Mouse (Mus musculus) midbrain, embryonic 15.5 days (tissue): ENCODE data around the gene Pgap1. TPM values are rescaled to one million over a fixed set of nuclear protein-coding genes. Genes with fewer than 3 reads are reported as not detected.

Experiments used
- ATAC-seq: fragments of 200-750 bp; cut with Nextera tagmentation; replicated peaks from 2 replicates; pipeline ENCODE4 v1.8.0; 2017; ENCODE audit warnings: moderate TSS enrichment
- H3K27ac ChIP-seq: fragments of 300-500 bp; sonication (generic); 2 replicates; pipeline ENCODE4 v1.5.1; 2015; ENCODE audit warnings: mild to moderate bottlenecking, inconsistent platforms
- H3K27me3 ChIP-seq: fragments of 300-500 bp; sonication (generic); replicated peaks from 2 replicates; pipeline ENCODE4 v1.6.1; 2015; ENCODE audit warnings: inconsistent platforms
- H3K36me3 ChIP-seq: fragments of 300-500 bp; sonication (generic); replicated peaks from 2 replicates; pipeline ENCODE4 v1.6.1; 2015; ENCODE audit warnings: inconsistent platforms
- H3K4me1 ChIP-seq: fragments of 300-500 bp; sonication (generic); 2 replicates; pipeline ENCODE4 v1.6.1; 2015; ENCODE audit warnings: inconsistent platforms
- H3K4me2 ChIP-seq: fragments of 300-500 bp; sonication (generic); 2 replicates; pipeline ENCODE4 v1.6.1; 2015; ENCODE audit warnings: inconsistent platforms, mild to moderate bottlenecking, moderate library complexity
- H3K4me3 ChIP-seq: fragments of 300-500 bp; sonication (generic); 2 replicates; pipeline ENCODE4 v1.5.1; 2015; ENCODE audit warnings: mild to moderate bottlenecking, inconsistent platforms
- H3K9ac ChIP-seq: fragments of 300-500 bp; sonication (generic); 2 replicates; pipeline ENCODE4 v1.6.1; 2015; ENCODE audit warnings: mild to moderate bottlenecking, inconsistent platforms
- H3K9me3 ChIP-seq: fragments of 300-500 bp; sonication (generic); 2 replicates; pipeline ENCODE4 v1.6.1; 2016; ENCODE audit warnings: inconsistent platforms
- WGBS: fragments of 180-500 bp; shearing (Covaris S2); methylation state at CpG from one replicate; pipeline ENCODE4 v1.1.7; 2015; ENCODE audit warnings: mixed read lengths; 5-methylcytosine and 5-hydroxymethylcytosine counted together
- polyA plus RNA-seq: library from polyadenylated mRNA; unstranded; fragments of >200 nt; fragmentation: Nextera tagmentation; extraction: Ambion mirVana; gene quantifications from 2 replicates; pipeline ENCODE4 v1.2.1, GENCODE M21; 2015

Pgap1 gene
- 29.5 and 33.6 TPM in 2 replicates for polyA plus RNA-seq

- H3K4me1 ChIP-seq = peaks cover 23% of the 10 kb centered on the region
- H3K27ac ChIP-seq = peak within 1 kb of the TSS; percentile 92
- peak within 1 kb of the TSS; percentile 91 for H3K4me3 ChIP-seq
- H3K27me3 ChIP-seq = no peaks in the 10 kb centered on the region
- H3K9ac ChIP-seq = peak within 1 kb of the TSS; percentile 90
- no peaks in the 10 kb centered on the region for H3K36me3 ChIP-seq
- H3K4me2 ChIP-seq = peak within 1 kb of the TSS; percentile 69
- WGBS = under 1% methylated on average over 56 of the region's 59 CpGs
- H3K9me3 ChIP-seq = no peaks in the 10 kb centered on the region
- ATAC-seq = peak; percentile 99
These were observed at the start of gene Pgap1 for GRCm38 (mm10) chr1:54557301-54558229. TSS of gene Pgap1 (minus strand) at chr1:54557684.

- 69% methylated on average over 1 of the region's 1 CpGs for WGBS
- ATAC-seq = no peak
These were observed 49.5 kb upstream of the Pgap1 start for GRCm38 (mm10) chr1:54606936-54607335.

GRCm38 (mm10) chr1:54601692-54602091 lies 44.2 kb upstream of the Pgap1 start:
- WGBS = 97% methylated on average over 9 of the region's 9 CpGs
- H3K9me3 ChIP-seq = no peaks in the 10 kb centered on the region; the same call in 1 of the 2 replicates
- H3K27ac ChIP-seq = no peak overlapping the region
- no peak overlapping the region for H3K9ac ChIP-seq
- no peaks in the 10 kb centered on the region for H3K27me3 ChIP-seq
- H3K4me3 ChIP-seq = no peak overlapping the region
- H3K4me1 ChIP-seq = no peaks in the 10 kb centered on the region
- H3K36me3 ChIP-seq = no peaks in the 10 kb centered on the region
- no peak overlapping the region for H3K4me2 ChIP-seq
- ATAC-seq = no peak

More at GRCm38 (mm10) chr1:54606936-54607335, 49.5 kb upstream of the Pgap1 start:
- Histone ChIP-seq H3K4me3 (no peak overlapping the region), H3K4me1 (no peaks in the 10 kb centered on the region), H3K4me2 (no peak overlapping the region), H3K36me3 (no peaks in the 10 kb centered on the region), H3K9me3 (no peaks in the 10 kb centered on the region), H3K9ac (no peak overlapping the region), H3K27me3 (no peaks in the 10 kb centered on the region), H3K27ac (no peak overlapping the region)

GRCm38 (mm10) chr1:54600275-54600674 lies 42.8 kb upstream of the Pgap1 start:
- Histone ChIP-seq H3K27ac (no peak overlapping the region), H3K4me2 (no peak overlapping the region), H3K9ac (no peak overlapping the region), H3K4me1 (no peaks in the 10 kb centered on the region), H3K9me3 (no peaks in the 10 kb centered on the region; the same call in 1 of the 2 replicates), H3K27me3 (no peaks in the 10 kb centered on the region), H3K36me3 (no peaks in the 10 kb centered on the region), H3K4me3 (no peak overlapping the region)
- ATAC-seq = no peak
- 85% methylated on average over 1 of the region's 1 CpGs for WGBS

GRCm38 (mm10) chr1:54597594-54598217 lies 40.2 kb upstream of the Pgap1 start:
- Histone ChIP-seq H3K4me2 (no peak overlapping the region), H3K27ac (no peak overlapping the region), H3K9me3 (no peaks in the 10 kb centered on the region; the same call in 1 of the 2 replicates), H3K36me3 (no peaks in the 10 kb centered on the region), H3K4me3 (no peak overlapping the region), H3K9ac (no peak overlapping the region), H3K27me3 (no peaks in the 10 kb centered on the region), H3K4me1 (no peaks in the 10 kb centered on the region)
- WGBS = 86% methylated on average over 4 of the region's 4 CpGs
- ATAC-seq = no peak

- 86% methylated on average over 2 of the region's 2 CpGs for WGBS
These were observed 38.7 kb upstream of the Pgap1 start for GRCm38 (mm10) chr1:54596151-54596550.

GRCm38 (mm10) chr1:54587076-54587475 lies 29.6 kb upstream of the Pgap1 start:
- Histone ChIP-seq H3K9me3 (no peaks in the 10 kb centered on the region), H3K4me2 (no peak overlapping the region), H3K27ac (no peak overlapping the region), H3K4me3 (no peak overlapping the region), H3K36me3 (no peaks in the 10 kb centered on the region), H3K27me3 (no peaks in the 10 kb centered on the region), H3K4me1 (peaks cover 6% of the 10 kb centered on the region; the same call in 1 of the 2 replicates), H3K9ac (no peak overlapping the region)
- whole genome bisulfite sequencing = 93% methylated on average over 5 of the region's 5 CpGs
- no peak for ATAC-seq

More at GRCm38 (mm10) chr1:54596151-54596550, 38.7 kb upstream of the Pgap1 start:
- Histone ChIP-seq H3K27ac (no peak overlapping the region), H3K9me3 (no peaks in the 10 kb centered on the region; the same call in 1 of the 2 replicates), H3K4me1 (no peaks in the 10 kb centered on the region), H3K4me3 (no peak overlapping the region), H3K27me3 (no peaks in the 10 kb centered on the region), H3K36me3 (no peaks in the 10 kb centered on the region), H3K9ac (no peak overlapping the region), H3K4me2 (no peak overlapping the region)
- ATAC-seq = no peak

- Histone ChIP-seq H3K27ac (no peak overlapping the region), H3K4me3 (no peak overlapping the region), H3K9me3 (no peaks in the 10 kb centered on the region), H3K4me1 (peaks cover 6% of the 10 kb centered on the region; the same call in 1 of the 2 replicates), H3K9ac (no peak overlapping the region), H3K4me2 (no peak overlapping the region), H3K27me3 (no peaks in the 10 kb centered on the region), H3K36me3 (no peaks in the 10 kb centered on the region)
- ATAC-seq = peak; percentile 31; the same call in 1 of the 2 replicates
- WGBS = 41% methylated on average over 5 of the region's 5 CpGs
These were observed 28.6 kb upstream of the Pgap1 start for GRCm38 (mm10) chr1:54585971-54586555.

GRCm38 (mm10) chr1:54585278-54585846 lies 27.9 kb upstream of the Pgap1 start:
- 4% methylated on average over 9 of the region's 9 CpGs for WGBS
- Histone ChIP-seq H3K36me3 (no peaks in the 10 kb centered on the region), H3K27ac (no peak overlapping the region; the same call in 1 of the 2 replicates), H3K4me2 (0 out of 2 replicates have a peak overlapping the region, but pooled peaks have one; percentile 6), H3K9me3 (no peaks in the 10 kb centered on the region), H3K27me3 (no peaks in the 10 kb centered on the region), H3K4me1 (peaks cover 6% of the 10 kb centered on the region; the same call in 1 of the 2 replicates), H3K4me3 (no peak overlapping the region), H3K9ac (no peak overlapping the region)
- peak; percentile 69 for ATAC-seq

GRCm38 (mm10) chr1:54584588-54585277 lies 27.2 kb upstream of the Pgap1 start:
- H3K36me3 ChIP-seq = no peaks in the 10 kb centered on the region
- H3K4me3 ChIP-seq = no peak overlapping the region
- H3K27ac ChIP-seq = no peak overlapping the region
- H3K4me2 ChIP-seq = no peak overlapping the region
- no peaks in the 10 kb centered on the region for H3K27me3 ChIP-seq
- 41% methylated on average over 2 of the region's 2 CpGs for WGBS
- no peak overlapping the region for H3K9ac ChIP-seq
- peaks cover 6% of the 10 kb centered on the region; the same call in 1 of the 2 replicates for H3K4me1 ChIP-seq
- no peaks in the 10 kb centered on the region for H3K9me3 ChIP-seq
- ATAC-seq = no peak; the same call in 1 of the 2 replicates
